Mouse (Mus musculus): ENCODE measurements around the gene Wdr93. TPM values are rescaled to one million over a fixed set of nuclear protein-coding genes. Genes with fewer than 3 reads are reported as not detected.
A peak's percentile ranks its signal among the peaks of the same experiment; 100 is the strongest.

Gene Wdr93
- polyA plus RNA-seq, 1 experiment = not detected

DNA sequence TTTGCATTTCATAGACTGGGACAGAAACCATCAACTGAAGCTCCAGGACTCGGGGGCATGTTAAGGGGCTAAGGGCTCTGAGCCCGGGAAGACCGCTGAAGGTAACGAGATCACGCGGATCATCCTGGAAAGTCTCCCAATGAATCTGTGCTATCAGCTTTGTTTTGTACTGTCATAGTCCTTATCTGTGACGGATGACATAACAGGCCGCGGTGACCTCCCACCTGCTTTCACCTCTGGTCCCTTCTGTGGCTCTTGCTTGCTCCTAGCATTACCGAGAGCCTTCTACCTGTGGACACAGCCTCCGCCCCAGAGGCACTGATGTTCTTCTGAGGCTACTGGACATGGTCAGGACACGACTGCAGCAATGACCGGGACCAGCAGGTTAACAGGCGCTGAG, 6.5 kb upstream of the Wdr93 start:
- H3K27ac ChIP-seq (ENCODE audit: control insufficient read depth, insufficient read depth, low read depth, low read length, poor library complexity) = no peak overlapping the region
- TF ChIP-seq POLR2A (IDR thresholded peaks at IDR 0.05; ENCODE audit: borderline replicate concordance, control insufficient read depth, low read depth, low read length) (no peak), CTCF (IDR thresholded peaks at IDR 0.05; ENCODE audit: control insufficient read depth, insufficient read depth, low read length) (no peak)
- 92% methylated on average over 14 of the region's 14 CpGs for WGBS
- no peak overlapping the region for H3K4me3 ChIP-seq (replicated peaks; ENCODE audit: control insufficient read depth, low read depth, low read length)
- no peaks in the 10 kb centered on the region for H3K4me1 ChIP-seq (ENCODE audit: control insufficient read depth, insufficient read depth, low read length)

GRCm38 (mm10) chr7:79738913-79739312, 4.0 kb upstream of the Wdr93 start:
- Histone ChIP-seq H3K4me3 (replicated peaks; ENCODE audit: control insufficient read depth, low read depth, low read length) (no peak overlapping the region), H3K27ac (ENCODE audit: control insufficient read depth, insufficient read depth, low read depth, low read length, poor library complexity) (no peak overlapping the region), H3K4me1 (ENCODE audit: control insufficient read depth, insufficient read depth, low read length) (no peaks in the 10 kb centered on the region; the same call in 1 of the 2 replicates)
- no peak for TF ChIP-seq CTCF (IDR thresholded peaks at IDR 0.05; ENCODE audit: control insufficient read depth, insufficient read depth, low read length)
- no peak for TF ChIP-seq POLR2A (IDR thresholded peaks at IDR 0.05; ENCODE audit: borderline replicate concordance, control insufficient read depth, low read depth, low read length)
- 86% methylated on average over 2 of the region's 2 CpGs for WGBS

- no peak overlapping the region for H3K4me3 ChIP-seq (replicated peaks; ENCODE audit: control insufficient read depth, low read depth, low read length)
- TF ChIP-seq CTCF (IDR thresholded peaks at IDR 0.05; ENCODE audit: control insufficient read depth, insufficient read depth, low read length) (no peak), POLR2A (IDR thresholded peaks at IDR 0.05; ENCODE audit: borderline replicate concordance, control insufficient read depth, low read depth, low read length) (no peak)
- H3K27ac ChIP-seq (ENCODE audit: control insufficient read depth, insufficient read depth, low read depth, low read length, poor library complexity) = no peak overlapping the region
- no peaks in the 10 kb centered on the region; the same call in 1 of the 2 replicates for H3K4me1 ChIP-seq (ENCODE audit: control insufficient read depth, insufficient read depth, low read length)
- WGBS = 80% methylated on average over 4 of the region's 4 CpGs
These were observed 2.7 kb upstream of the Wdr93 start for GRCm38 (mm10) chr7:79740279-79740678.

GRCm38 (mm10) chr7:79742277-79742658, 695 bp upstream of the Wdr93 start:
- Histone ChIP-seq H3K4me1 (ENCODE audit: control insufficient read depth, insufficient read depth, low read length) (no peaks in the 10 kb centered on the region; the same call in 1 of the 2 replicates), H3K27ac (ENCODE audit: control insufficient read depth, insufficient read depth, low read depth, low read length, poor library complexity) (no peak overlapping the region), H3K4me3 (replicated peaks; ENCODE audit: control insufficient read depth, low read depth, low read length) (peak overlapping the region; percentile 77)
- WGBS = 1% methylated on average over 11 of the region's 11 CpGs
- TF ChIP-seq POLR2A (IDR thresholded peaks at IDR 0.05; ENCODE audit: borderline replicate concordance, control insufficient read depth, low read depth, low read length) (no peak), CTCF (IDR thresholded peaks at IDR 0.05; ENCODE audit: control insufficient read depth, insufficient read depth, low read length) (no peak)

DNA sequence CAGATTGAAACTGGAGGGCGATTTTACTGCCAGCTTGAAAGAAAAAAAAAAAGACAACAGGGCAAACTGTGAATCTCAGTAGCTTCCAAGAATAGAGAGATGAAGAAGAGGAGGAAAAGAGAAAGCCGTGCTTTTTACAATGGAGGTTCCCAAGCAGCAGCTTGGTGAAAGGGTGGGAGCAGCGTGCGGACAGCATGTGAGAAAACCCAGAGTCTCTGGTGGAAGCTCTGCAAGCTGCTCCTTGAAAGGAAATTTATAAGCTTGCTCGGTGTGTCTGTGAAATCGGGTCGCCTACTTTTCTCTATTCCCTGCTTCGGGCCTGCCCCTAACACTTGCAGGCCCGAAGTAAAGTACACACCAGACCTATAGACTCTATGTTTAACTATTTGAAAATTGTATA, 1.1 kb downstream of the Wdr93 start:
- WGBS = 83% methylated on average over 9 of the region's 9 CpGs
- H3K27ac ChIP-seq (ENCODE audit: control insufficient read depth, insufficient read depth, low read depth, low read length, poor library complexity) = no peak overlapping the region
- no peaks in the 10 kb centered on the region; the same call in 1 of the 2 replicates for H3K4me1 ChIP-seq (ENCODE audit: control insufficient read depth, insufficient read depth, low read length)
- no peak overlapping the region for H3K4me3 ChIP-seq (replicated peaks; ENCODE audit: control insufficient read depth, low read depth, low read length)
- no peak for TF ChIP-seq POLR2A (IDR thresholded peaks at IDR 0.05; ENCODE audit: borderline replicate concordance, control insufficient read depth, low read depth, low read length)
- TF ChIP-seq CTCF (IDR thresholded peaks at IDR 0.05; ENCODE audit: control insufficient read depth, insufficient read depth, low read length) = no peak

DNA sequence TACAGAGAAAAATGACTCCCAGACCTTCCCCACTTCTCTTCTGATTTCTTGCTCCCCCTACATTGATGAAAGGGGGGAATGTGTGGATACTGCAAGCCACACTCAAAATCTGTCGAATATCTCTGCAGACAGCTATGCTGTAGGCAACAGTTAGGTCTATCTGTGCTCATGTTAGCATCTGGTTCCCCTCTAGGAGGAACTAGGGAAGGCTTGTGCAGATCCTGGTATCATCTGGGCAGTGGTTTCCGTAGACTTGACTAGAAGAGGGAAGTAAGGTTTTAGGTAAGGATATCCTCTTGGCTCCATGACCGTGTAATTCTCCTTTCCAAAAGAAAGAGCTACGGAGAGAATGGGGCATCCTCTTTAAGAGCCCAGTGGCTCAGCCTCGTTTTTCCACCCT, 1.6 kb downstream of the Wdr93 start:
- H3K4me3 ChIP-seq (replicated peaks; ENCODE audit: control insufficient read depth, low read depth, low read length) = no peak overlapping the region
- 6% methylated on average over 5 of the region's 5 CpGs for WGBS
- TF ChIP-seq POLR2A (IDR thresholded peaks at IDR 0.05; ENCODE audit: borderline replicate concordance, control insufficient read depth, low read depth, low read length) = no peak
- no peak for TF ChIP-seq CTCF (IDR thresholded peaks at IDR 0.05; ENCODE audit: control insufficient read depth, insufficient read depth, low read length)

DNA sequence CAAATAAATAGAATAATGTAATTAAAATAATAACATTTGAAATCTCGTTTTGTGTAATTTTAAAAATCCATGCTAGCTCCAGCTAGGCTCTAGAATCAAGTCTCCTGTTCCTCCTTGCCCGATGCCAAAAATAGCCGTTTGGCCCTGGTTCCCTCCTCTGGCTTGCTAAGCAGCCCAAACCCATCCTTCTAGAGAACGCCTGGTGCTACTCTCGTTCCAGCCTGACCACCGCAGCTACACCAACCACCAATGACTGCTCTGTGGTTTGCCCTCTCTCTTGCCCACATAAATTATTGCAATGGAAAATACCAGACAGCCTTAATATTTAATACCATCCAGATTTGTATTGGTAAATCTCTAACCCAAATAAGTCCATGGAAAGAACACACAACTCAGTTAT, 4.7 kb downstream of the Wdr93 start:
- TF ChIP-seq POLR2A (IDR thresholded peaks at IDR 0.05; ENCODE audit: borderline replicate concordance, control insufficient read depth, low read depth, low read length) (no peak), CTCF (IDR thresholded peaks at IDR 0.05; ENCODE audit: control insufficient read depth, insufficient read depth, low read length) (no peak)
- H3K4me1 ChIP-seq (ENCODE audit: control insufficient read depth, insufficient read depth, low read length) = no peaks in the 10 kb centered on the region; the same call in 1 of the 2 replicates
- 46% methylated on average over 6 of the region's 6 CpGs for WGBS
- H3K4me3 ChIP-seq (replicated peaks; ENCODE audit: control insufficient read depth, low read depth, low read length) = no peak overlapping the region
- no peak overlapping the region for H3K27ac ChIP-seq (ENCODE audit: control insufficient read depth, insufficient read depth, low read depth, low read length, poor library complexity)

More for the DNA sequence above, 1.6 kb downstream of the Wdr93 start:
- Histone ChIP-seq H3K4me1 (ENCODE audit: control insufficient read depth, insufficient read depth, low read length) (no peaks in the 10 kb centered on the region; the same call in 1 of the 2 replicates), H3K27ac (ENCODE audit: control insufficient read depth, insufficient read depth, low read depth, low read length, poor library complexity) (no peak overlapping the region)

DNA sequence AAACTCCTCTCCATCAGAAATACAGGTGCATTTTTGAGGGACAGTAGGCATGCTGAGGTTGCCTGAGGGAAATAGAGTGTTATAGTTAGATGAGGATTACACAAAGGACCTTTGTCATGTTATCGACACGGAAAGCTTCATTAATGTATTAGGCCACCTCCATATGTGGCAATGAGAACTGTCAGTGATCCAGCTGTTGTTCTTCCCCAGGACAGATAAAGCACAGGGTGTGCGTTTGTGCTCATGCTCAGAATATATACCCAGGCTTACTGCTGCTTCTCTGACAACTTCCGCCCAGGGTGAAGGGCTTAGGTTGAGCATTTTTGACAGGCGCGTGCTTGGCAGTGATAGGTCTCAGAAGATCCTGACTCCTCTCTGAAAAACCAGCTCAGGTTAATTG, 6.5 kb downstream of the Wdr93 start:
- 90% methylated on average over 6 of the region's 6 CpGs for WGBS
- H3K4me1 ChIP-seq (ENCODE audit: control insufficient read depth, insufficient read depth, low read length) = no peaks in the 10 kb centered on the region; the same call in 1 of the 2 replicates
- TF ChIP-seq CTCF (IDR thresholded peaks at IDR 0.05; ENCODE audit: control insufficient read depth, insufficient read depth, low read length) = no peak
- no peak for TF ChIP-seq POLR2A (IDR thresholded peaks at IDR 0.05; ENCODE audit: borderline replicate concordance, control insufficient read depth, low read depth, low read length)

GRCm38 (mm10) chr7:79756334-79756733, 13.4 kb downstream of the Wdr93 start:
- WGBS = 61% methylated on average over 2 of the region's 2 CpGs
- TF ChIP-seq POLR2A (IDR thresholded peaks at IDR 0.05; ENCODE audit: borderline replicate concordance, control insufficient read depth, low read depth, low read length) (no peak), CTCF (IDR thresholded peaks at IDR 0.05; ENCODE audit: control insufficient read depth, insufficient read depth, low read length) (no peak)
- Histone ChIP-seq H3K27ac (ENCODE audit: control insufficient read depth, insufficient read depth, low read depth, low read length, poor library complexity) (no peak overlapping the region), H3K4me3 (replicated peaks; ENCODE audit: control insufficient read depth, low read depth, low read length) (no peak overlapping the region), H3K4me1 (ENCODE audit: control insufficient read depth, insufficient read depth, low read length) (no peaks in the 10 kb centered on the region)

More for the DNA sequence above, 6.5 kb downstream of the Wdr93 start:
- no peak overlapping the region for H3K4me3 ChIP-seq (replicated peaks; ENCODE audit: control insufficient read depth, low read depth, low read length)
- H3K27ac ChIP-seq (ENCODE audit: control insufficient read depth, insufficient read depth, low read depth, low read length, poor library complexity) = no peak overlapping the region

Measured in bone marrow, adult 2 months (tissue).